Mouse (Mus musculus): ENCODE data around the gene Tpbg. TPM values are rescaled to one million over a fixed set of nuclear protein-coding genes. Genes with fewer than 3 reads are reported as not detected.
"Not testable (repeated sequence)": the region's sequence is repeated elsewhere in the genome, so short reads cannot be mapped to it uniquely, and the experiment has no call there.

Gene Tpbg
- total RNA-seq (2021), result 10 to 100 TPM; 23.8 to 27.1 TPM

DNA sequence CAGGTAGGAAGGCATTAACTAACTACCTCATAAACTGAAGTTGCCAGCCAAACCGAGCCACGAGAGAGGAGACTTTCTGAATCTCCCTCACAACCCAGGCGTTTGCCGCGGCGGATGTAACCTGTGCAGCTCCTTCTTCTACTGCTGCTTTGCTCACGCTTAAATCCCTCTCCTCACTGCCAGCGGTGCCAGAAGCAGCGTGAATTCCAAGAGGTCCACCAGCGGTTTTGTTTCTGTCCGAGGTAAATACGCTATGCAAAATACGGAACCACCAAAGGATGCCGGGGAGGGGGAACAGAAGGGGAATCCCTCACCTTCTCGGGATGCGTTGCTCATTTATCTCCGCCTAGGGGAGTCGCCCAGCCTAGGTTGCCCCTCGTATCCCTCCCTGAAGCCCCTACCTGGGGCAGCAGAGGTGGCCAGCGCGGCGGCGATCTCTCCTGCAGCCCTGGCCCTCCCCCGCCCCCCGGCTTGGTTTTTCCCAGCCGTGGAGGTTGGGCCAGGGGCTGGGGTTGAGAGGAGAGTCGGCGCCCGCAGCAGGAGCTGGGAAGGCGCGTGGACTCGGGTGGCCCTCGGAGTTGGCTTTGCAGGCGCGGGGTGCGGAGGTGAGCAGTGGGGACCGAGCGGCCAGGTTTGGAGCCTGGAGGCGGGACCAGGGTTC lies at the start of gene Tpbg:
TSS of gene Tpbg (plus strand) at position 30 of the 661 bp plus-strand sequence.
- peak; percentile 17 to 30 for DNase-seq (ENCODE audit: low spot score in 2 of 2)
- intact Hi-C loops (cut with DNase I), result loop anchor here (5.0 kb wide), 1 partner anchor 605 kb away; no protein-coding TSS in a partner anchor

DNA sequence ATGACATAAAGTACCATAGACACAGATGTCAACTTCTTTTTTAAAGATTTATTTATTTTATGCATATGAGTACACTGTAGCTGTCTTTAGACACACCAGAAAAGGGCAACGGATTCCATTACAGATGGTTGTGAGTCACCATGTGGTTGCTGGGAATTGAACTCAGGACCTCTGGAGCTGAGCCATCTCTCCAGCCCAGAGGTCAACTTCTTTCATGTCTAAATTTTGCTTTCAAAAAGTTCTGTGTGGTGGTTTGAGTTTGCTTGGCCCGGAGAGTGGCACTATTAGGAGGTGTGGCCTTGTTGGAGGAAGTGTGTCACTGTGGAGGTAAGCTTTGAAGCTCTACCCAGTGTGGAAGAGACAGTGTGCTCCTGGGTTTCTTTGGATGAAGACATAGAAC lies 40.2 kb upstream of the Tpbg start:
- DNase-seq (ENCODE audit: low spot score in 2 of 2); intact Hi-C loops (cut with DNase I): not testable (repeated sequence)

DNA sequence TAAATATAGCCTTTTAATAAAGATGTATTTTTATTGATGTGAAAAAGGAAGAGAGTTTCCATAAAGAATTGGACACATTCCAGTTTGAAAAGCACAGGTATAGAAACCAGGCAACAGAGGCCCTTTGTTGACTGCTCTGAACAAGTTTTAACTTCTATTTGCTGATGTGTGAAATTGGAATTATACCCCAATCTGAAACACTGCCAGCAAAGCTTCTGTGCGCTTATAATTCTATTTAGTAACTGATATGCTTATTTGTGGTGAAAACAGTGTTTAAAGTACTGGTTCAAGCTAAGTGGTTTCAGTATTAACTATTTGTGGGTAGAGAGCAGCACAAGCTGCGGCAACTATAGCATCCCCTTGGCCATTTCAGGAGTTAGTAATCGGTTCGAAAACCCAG lies 39.6 kb upstream of the Tpbg start:
- DNase-seq (ENCODE audit: low spot score in 2 of 2), result no peak
- intact Hi-C loops (cut with DNase I), result no loop called here

DNA sequence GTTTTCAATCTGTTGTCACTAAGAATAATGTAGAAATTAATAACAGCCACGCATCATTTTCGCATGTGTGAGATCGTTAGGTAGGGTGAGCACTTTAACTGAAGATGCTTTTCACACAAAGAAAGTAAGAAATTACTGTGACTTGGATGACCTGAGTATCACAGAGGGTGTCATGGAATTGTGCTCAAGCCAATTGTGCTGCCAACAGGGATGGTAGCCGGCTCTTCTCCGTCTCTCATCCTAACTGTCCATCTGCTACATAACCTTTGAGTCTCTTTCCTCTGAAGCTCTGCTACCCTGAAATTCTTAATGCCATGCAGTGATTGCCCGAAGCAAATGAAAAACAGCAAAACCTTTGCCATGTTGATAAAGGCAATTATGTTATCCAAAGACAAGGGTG lies 35.8 kb upstream of the Tpbg start:
- intact Hi-C loops (cut with DNase I), result no loop called here
- no peak for DNase-seq (ENCODE audit: low spot score in 2 of 2)

DNA sequence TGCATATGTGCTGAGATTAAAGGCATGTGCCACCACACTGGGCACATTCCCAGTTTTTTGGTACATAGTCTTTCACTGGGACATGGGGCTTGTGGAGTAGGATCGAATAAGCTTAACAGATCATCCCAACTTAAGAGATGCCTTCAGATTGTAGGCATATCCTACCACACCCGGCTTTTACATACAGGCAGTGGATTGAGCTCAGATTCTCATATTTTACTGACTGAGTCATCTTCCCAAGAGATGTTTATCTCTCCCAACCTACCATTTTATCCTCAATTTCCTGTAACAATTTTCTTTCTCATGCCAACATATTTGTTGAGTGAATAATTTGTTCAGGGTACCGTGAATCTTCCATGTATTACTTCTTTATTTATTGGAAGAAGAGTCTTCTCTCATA lies 32.9 kb upstream of the Tpbg start:
- intact Hi-C loops (cut with DNase I), result no loop called here
- no peak for DNase-seq (ENCODE audit: low spot score in 2 of 2)

DNA sequence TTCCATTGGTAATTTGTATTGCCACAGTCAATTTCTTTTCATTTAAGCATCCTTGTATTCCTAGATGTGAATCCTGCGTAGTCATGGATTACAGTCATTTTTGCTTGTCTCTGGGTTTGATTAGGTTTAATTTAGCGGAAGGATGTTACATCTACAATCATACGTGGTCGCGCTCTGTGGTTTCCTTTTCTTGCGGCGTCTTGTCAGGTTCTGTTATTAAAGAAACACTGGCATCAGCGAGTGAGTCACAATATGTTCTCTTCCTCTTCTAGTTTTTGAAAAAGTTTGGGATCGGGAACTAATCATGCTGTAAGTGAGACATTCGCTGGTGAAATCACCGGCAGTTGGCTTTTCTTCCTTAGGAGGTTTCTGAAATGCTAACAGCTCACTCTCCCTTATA lies 21.4 kb upstream of the Tpbg start:
- DNase-seq (ENCODE audit: low spot score in 2 of 2), result no peak

DNA sequence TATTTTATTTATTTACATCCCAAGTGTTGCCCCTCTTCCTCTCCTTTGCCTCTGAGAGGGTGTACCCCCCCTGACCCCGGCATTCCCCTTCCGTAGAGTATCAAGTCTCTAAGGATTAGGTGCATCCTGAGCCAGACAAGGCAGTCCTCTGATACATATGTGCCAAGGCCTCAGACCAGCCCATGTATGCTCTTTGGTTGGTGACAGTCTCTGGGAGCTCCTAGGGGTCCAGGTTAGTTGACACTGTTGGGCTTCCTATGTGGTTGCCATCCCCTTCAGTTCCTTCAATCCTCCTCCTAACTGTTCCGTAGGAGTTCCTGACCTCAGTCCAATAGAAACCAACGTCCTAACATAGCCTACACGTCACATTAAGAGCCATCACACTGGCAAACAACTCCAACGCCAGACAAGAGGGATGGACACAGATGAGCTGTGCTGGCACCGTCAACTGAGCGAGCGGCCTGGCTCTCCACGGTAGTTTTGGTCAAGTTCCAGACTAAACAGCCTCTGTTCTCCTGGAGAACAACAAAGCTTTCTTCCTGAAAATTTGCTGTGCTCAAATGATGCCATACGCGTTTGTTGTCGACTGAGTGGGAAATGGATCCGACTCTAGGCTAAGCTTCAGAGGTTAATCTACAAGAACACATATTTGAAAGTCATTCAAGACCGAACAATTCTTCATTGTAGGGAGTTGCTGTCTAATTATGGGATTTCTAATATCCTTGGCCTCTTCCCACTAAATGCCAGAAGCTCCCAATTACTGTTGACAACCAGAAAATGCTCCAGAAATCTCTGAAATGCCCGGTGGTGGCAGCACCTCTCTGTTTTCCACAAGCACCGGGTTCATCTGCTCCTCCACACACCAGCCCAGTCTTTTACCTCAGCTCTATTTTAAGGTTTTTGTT lies 6.4 kb upstream of the Tpbg start:
- intact Hi-C loops (cut with DNase I), result no loop called here
- DNase-seq (ENCODE audit: low spot score in 2 of 2), result peak in 1 of 2 experiments; percentile 8

More for the DNA sequence above, 21.4 kb upstream of the Tpbg start:
- intact Hi-C loops (cut with DNase I), result no loop called here

DNA sequence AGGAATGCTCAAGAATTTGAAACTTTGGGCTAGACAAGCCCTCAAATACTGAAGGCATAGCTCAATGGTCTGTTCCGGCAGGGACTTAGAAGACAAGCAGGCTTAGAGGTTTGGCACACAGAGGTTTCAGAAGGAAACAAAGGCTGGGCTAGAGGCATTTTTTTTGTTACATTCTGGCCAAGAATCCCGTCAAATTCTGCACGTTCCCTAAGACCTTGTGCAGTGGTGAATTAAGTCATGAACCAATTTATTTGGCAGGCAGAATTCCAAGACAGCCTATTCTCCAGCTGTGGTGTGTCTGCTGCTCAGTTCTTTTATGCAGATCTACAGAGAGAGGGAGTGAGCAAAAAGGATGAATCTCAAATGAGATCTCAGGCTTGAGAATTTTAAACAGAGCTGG lies 2.6 kb upstream of the Tpbg start:
- DNase-seq (ENCODE audit: low spot score in 2 of 2), result no peak
- intact Hi-C loops (cut with DNase I), result loop anchor here (5.0 kb wide), 1 partner anchor 608 kb away; no protein-coding TSS in a partner anchor

DNA sequence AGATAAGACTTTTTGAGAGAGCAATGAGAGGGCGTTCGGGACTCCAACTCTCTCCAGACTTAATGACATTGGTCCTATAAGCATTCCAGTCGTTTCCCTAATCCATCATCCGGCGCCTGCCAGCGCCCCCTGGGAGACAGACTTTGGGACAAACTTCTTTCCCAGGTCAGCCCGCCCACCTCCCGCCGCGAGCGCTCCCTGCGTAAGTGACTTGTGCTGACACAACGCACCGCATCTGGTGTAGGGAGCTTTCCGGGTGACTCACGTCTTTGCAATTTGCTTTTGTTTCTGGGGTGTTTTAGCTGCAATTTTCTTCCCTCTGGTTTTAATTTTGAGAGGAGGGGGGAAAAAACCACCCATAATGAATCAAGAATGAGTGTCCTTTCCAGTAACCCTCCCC lies 289 bp upstream of the Tpbg start:
- DNase-seq (ENCODE audit: low spot score in 2 of 2), result peak; percentile 23 to 58
- intact Hi-C loops (cut with DNase I), result loop anchor here (5.0 kb wide), 1 partner anchor 605 kb away; no protein-coding TSS in a partner anchor

DNA sequence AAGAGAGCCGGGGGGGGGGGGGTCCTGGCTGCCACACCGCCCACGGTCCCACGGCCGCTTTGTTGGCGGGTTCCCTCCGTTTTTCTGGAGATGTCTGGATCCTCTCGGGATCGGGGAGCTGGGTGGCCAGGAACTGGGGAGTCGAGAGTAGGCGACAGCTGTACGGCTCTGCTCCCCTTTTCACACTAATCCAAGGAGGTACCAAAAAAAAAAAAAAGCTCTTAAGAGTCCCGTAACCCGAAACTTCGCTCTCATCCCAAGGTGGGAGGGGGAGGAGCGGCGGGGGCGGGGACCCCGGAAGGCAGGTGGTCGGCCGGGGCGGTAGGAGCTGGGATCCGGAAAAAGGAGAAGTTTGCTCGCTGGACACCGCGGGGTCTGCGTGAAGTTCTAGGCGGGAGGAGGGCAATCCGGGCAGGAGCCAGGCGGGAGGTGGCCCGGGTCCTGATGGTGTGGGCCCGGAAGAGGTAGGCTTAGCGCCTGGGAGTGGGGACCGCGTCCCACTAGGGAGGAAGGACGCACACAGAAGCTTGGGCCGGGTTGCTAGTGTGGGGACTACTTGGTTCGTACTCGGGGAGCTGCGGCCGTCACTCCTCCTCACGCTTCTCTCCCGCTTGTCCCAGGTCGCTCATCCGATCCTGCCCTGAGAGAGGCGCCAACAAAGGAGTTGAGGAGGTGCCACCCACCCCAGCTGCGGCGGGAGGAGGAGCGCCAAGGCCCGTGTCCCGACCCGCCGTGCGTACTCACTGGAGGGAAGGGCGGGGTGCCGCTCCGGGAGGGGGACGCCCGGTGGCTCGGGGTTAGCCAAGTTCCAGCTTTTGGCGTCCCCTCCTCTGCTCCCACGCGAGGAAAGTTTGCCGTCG lies 1.1 kb downstream of the Tpbg start:
- intact Hi-C loops (cut with DNase I), result loop anchor here (5.0 kb wide), 1 partner anchor 604 kb away; no protein-coding TSS in a partner anchor
- peak in 1 of 2 experiments; percentile 3 for DNase-seq (ENCODE audit: low spot score in 2 of 2)

DNA sequence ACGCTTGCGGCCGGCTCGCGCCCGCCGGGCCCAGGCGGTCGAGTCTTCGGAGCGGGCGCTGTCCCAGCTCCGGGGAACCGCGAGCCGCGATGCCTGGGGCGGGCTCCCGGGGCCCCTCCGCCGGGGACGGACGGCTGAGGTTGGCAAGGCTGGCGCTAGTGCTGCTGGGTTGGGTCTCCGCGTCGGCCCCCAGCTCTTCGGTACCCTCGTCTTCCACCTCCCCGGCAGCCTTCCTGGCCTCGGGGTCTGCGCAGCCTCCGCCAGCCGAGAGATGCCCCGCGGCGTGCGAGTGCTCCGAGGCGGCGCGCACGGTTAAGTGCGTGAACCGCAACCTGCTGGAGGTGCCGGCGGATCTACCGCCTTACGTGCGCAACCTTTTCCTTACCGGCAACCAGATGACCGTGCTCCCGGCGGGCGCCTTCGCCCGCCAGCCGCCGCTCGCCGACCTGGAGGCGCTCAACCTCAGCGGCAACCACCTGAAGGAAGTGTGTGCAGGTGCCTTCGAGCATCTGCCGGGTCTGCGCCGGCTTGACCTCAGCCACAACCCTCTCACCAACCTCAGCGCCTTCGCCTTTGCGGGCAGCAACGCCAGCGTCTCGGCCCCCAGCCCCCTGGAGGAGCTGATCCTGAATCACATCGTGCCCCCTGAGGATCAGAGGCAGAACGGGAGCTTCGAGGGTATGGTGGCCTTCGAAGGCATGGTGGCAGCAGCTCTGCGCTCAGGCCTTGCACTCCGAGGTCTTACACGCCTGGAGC lies 1.9 kb downstream of the Tpbg start:
- intact Hi-C loops (cut with DNase I), result loop anchor here (5.0 kb wide), 1 partner anchor 603 kb away; no protein-coding TSS in a partner anchor
- peak in 1 of 2 experiments; percentile 36 for DNase-seq (ENCODE audit: low spot score in 2 of 2)

DNA sequence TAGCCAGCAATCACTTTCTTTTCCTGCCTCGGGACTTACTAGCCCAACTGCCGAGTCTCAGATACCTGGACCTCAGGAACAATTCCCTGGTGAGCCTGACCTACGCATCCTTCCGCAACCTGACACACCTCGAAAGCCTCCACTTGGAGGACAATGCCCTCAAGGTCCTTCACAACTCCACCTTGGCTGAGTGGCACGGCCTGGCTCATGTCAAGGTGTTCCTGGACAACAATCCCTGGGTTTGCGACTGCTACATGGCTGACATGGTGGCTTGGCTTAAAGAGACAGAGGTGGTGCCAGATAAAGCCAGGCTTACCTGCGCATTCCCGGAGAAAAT lies 2.4 kb downstream of the Tpbg start:
- intact Hi-C loops (cut with DNase I), result loop anchor here (5.0 kb wide), 1 partner anchor 603 kb away; no protein-coding TSS in a partner anchor
- DNase-seq (ENCODE audit: low spot score in 2 of 2), result no peak

DNA sequence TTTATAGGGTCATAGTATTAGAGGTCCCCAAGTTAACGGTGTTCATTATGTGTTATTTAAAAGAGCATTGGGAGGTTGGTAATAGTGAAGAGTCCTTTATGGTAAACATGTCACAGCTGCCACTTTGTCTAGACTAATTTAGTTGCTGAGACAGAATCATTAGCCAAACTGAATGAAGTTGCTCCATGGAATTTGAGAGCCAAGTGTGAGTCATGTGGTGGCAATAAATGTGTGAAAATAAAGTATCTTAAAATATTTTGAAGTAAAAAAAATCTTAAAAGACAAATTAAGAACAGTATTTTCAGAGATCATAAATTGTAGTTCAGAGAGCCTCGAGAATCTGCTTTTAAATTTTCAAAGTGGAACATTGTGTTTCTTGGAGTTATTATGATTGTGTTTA lies 4.0 kb downstream of the Tpbg start:
- DNase-seq (ENCODE audit: low spot score in 2 of 2), result no peak
- intact Hi-C loops (cut with DNase I), result no loop called here

DNA sequence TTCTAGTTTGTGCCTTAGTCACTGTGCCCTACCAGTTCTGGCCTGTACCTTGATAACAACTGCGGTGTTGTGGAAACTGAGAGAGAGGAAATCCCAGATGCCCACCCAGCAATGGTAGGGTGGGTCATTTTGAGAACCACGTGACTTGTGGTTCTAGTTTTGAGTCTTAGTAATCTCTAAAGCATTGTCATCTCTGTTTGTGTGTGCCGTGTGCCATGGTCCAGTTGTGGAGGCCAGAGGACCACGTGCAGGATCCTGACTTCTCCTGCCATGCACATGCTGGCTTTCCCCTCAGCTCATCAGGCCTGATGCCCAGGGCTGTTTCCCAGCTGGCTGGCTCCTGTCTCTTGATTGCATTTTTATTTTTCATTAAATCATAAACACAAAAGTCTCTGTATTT lies 12.6 kb downstream of the Tpbg start:
- intact Hi-C loops (cut with DNase I), result no loop called here
- DNase-seq (ENCODE audit: low spot score in 2 of 2), result no peak

DNA sequence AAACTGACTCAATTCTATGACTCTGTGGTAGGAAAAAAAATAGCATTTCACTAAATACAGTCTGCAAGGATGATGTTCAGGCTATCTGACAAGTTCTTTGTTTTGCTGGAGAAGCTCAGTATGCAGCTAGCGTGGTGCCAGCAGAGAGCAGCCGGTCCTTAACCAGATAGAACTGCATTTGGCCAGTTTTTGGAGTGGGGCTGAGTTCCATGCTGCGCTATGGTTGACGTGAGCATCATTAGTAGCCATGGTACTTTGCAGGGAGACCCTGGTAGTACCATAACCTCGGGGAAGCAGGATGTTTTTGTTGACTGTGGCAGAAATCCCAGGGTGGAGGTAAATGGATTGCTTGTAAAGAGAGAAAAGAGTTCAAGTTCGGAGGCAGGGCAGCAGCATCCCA lies 14.3 kb downstream of the Tpbg start:
- intact Hi-C loops (cut with DNase I), result no loop called here
- DNase-seq (ENCODE audit: low spot score in 2 of 2), result no peak

DNA sequence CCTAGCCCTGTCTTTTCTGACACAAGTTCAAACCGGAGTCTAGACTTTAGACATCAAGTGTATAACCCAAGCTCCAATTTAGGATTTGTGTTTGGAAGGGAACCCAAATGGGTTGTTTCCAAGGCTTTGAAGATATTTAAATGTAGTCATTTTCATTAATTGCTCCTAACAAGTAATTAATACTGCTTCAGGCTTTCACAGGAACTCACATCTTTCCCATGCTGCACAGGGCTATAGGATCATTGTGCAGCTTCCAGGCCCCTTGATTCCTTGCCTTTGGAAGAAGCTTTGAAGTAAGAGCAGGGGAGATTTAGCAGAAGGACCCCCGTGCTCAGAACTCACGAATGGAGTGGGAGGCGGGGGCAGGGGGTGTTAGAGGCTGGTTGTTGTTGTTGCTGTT lies 18.9 kb downstream of the Tpbg start:
- DNase-seq (ENCODE audit: low spot score in 2 of 2), result no peak
- intact Hi-C loops (cut with DNase I), result no loop called here

DNA sequence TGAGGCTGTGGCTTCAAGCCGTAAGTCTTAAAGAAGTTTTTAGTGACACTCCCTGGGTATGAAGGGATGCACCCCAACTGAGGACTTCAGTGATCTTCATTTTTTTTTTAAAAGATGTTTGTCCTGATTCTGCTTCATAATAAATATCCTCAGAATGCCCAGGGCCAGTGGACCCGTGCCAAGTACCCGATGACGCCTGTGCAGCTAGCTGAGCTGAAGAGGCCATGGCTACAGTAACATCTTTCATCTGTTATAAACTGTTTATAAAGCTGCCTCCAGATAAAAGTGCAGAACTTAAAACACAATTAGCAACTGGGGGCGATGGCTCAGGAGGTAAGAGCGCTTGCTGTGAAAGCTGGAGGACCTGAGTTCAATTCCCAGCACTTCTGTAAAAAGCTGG lies 20.4 kb downstream of the Tpbg start:
- no peak for DNase-seq (ENCODE audit: low spot score in 2 of 2)
- intact Hi-C loops (cut with DNase I), result no loop called here

DNA sequence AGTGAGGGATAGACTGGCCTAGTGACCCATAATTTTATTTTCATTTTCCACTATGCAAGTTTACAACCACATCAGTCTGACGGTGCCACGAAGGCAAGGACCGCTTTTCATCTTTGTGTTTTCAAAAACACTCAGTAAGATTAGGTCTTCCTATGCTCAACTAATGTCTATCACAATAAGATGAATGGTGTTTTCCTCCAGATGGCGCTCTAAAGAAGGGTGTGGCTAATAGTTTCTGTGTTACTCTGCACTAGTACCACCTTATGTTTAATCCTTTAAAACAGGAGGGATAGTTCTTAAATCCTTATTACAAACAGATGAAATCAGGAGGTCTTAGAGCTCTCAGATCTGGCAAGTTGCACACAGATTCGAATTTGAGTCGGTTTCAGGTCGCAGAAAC lies 30.7 kb downstream of the Tpbg start:
- intact Hi-C loops (cut with DNase I), result no loop called here
- DNase-seq (ENCODE audit: low spot score in 2 of 2), result no peak

DNA sequence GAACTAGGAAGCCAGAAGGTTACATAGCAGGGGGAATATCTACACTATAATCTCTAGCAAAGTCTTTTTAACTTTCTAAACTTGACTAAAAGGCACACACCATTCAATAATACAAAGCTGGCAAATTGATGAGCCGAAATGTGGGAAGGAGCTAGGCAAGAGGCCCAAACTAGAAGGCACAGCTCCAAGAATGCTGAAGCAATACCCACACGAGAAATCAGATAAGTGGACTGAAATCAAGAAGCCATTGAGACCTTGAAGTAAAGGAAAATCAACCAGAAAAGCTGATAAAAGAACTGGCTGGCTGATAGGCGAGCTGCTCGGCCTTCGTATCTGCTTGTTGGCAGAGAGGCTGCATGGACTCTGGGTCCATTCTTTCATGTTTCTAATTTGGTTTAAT lies 51.5 kb downstream of the Tpbg start:
- intact Hi-C loops (cut with DNase I), result no loop called here
- DNase-seq (ENCODE audit: low spot score in 2 of 2), result peak; percentile 8 to 19
